Mouse (Mus musculus) c-Kit-positive CD71-positive TER-119-positive erythroid progenitor cells, embryonic 14.5 days (primary cell): ENCODE measurements around the gene Rnf183.
"Not testable (repeated sequence)": the region's sequence is repeated elsewhere in the genome, so short reads cannot be mapped to it uniquely, and the experiment has no call there.

Experiments
- DNase-seq: peaks from one replicate; pipeline ENCODE4 v3.0.0-alpha.2; 2013; ENCODE audit warnings: low spot score

Gene Rnf183

GRCm38 (mm10) chr4:62435081-62435480, at the start of gene Rnf183:
Gene Rnf183 (minus strand): TSS chr4:62435252.
- no peak for DNase-seq

DNA sequence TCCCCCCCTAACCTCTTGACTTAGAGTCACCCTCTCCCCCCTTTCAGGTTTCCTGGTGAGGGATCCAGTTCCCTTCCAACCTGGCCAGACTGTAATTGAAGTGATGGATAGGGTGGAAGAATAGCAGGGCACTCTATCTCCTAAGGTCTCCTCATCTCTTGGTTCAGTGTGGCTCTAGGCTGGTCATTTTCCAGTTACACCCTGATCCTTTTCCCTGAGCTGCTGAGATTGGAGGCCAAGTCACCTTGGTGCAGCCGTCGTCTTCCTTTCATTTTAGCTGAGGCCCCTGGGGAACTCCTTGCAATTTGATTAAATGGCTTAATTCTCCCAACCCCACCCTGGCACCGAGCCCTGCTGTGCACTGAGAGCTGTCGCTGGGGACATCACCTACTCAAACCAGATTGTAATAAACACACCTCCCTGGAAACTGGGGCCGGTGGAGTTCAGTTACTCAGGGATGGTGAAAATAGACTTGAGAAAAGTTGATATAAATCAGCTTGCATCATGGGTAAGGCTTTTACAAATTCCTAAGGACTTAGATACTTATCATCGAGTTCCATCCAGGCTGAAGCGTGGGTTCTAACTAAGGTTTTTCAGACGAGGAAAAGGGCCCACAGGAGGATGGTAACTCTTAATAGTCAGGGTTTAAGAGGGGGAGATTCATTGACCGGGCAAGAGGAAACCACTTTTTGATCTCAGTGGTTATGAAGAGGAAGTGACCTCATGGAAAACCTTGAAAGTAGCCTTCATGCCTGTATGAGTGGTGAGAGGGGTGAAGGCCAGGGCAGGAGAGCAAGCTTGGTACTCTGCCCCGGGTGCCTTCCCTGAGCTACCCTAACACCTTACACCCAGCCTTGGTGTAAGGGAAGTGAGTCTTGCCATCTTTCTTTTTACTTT, 45.9 kb upstream of the Rnf183 start:
- DNase-seq: no peak

DNA sequence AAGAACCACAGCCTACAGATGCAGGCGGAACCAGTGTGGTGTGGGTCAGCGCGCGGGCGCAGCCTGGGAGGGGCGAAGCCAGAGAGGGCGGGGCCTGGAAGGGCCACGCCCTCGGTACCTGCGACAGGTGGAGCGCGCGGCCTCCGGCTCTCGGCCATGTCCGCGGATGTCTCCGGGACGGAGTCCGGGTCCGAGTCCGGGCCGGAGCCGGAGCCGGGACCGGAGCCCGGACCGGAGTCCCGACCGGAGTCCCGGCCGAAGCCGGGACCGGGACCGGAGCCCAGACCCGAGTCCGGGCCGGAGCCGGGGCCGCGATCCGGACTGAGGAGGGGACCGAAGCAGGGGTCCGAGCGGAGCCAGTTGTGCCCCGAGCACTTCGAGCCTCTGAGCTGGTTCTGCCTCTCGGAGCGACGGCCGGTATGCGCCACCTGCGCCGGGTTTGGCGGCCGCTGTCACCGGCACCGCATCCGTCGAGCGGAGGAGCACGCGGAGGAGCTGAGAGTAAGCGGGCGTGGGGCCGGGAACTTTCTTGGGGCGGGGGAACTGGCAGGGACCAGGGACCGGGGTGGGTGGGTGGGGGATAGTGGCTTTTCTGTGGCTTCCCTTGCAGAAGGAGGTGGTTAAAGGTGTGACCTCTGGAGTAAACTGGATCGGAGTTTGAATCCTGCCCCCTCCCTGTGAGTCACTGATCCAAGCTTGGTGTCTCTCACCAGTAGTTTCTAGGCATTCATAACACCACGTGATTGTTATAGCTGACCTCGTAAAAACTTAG, 45.1 kb upstream of the Rnf183 start, which contains the start of gene Bspry:
TSS of gene Bspry (plus strand) at position 117 of the 772 bp plus-strand sequence.
- no peak for DNase-seq

- not testable (repeated sequence) for DNase-seq
These were observed 44.5 kb upstream of the Rnf183 start for GRCm38 (mm10) chr4:62479593-62479936.

DNA sequence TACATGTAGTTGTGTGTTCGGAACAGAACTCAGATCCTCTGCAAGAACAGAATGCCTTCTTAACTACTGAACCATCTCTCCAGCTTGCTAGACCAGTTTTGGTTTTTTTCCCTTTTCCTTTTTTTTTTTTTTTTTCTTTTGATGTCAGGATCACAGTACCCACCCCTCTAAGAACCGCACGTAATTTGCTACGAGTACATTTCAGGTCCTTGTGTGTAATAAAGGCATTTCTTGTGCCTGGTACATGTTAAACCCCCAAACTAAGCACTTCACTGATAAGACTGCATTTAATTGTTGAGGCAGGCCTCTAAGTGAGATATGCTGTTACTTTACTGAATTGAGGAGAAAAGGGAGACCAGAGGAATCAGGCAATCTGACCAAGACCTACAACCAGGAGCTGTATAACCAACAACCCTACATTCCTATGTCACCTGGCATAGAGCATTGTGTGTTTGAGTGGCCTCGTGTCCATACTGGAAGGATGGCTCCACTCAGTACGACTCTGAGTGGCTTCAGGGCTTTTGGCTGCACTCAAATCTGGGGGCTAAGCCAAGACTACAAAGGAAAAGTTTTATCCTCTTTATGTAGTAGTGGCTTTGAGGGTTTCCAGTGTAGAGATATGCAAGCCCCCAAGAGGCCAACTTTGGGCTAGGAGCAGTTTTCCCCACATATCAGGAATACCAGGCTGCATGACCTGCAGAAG, 42.6 kb upstream of the Rnf183 start:
- DNase-seq: no peak

- DNase-seq: no peak
These were observed 40.7 kb upstream of the Rnf183 start for GRCm38 (mm10) chr4:62475793-62476192.

- no peak for DNase-seq
These were observed 40.1 kb upstream of the Rnf183 start for GRCm38 (mm10) chr4:62475131-62475530.

GRCm38 (mm10) chr4:62472071-62472470, 37.0 kb upstream of the Rnf183 start:
- DNase-seq: no peak

DNA sequence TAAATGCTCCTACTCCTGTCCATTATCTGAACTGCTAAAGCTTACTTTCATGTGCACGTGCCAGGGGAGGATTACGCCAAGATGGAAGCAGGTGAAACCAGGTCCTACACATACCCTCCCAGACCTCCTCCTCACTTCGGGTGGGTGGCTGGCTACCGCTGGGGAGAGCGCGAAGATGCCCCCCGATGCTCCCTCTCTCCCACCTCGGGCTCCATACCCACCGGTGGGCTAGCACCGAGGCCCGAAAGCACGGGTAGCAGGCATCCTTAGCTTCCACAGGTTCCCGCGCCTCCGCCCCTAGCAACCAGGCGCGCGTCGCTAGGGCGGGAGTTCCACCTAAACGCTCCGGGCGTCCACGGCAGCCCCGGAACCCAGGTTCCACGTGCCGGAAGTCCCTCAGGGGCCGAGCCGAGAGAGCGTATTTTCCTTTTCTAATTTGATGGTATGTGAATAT, 35.6 kb upstream of the Rnf183 start, which contains the start of gene Wdr31:
TSS of gene Wdr31 (minus strand) at position 299 of the 454 bp plus-strand sequence.
- peak; percentile 82 for DNase-seq

DNA sequence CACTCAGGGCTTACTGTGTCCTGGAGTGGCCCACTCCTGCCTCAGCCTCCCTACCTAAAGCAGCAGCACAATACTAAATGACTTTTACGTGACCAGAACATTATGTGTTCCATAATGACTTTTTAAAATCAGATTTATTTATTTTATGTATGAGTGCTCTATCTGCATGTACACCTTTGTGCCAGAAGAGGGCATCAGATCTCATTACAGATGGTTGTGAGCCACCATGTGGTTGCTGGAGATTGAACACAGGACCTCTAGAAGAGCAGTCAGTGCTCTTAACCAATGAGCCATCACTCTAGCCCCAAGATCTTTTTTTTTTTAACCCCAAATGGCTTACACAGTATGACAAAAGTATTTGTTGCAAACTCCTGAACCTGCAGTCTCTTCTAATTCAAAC, 33.1 kb upstream of the Rnf183 start:
- no peak for DNase-seq

DNA sequence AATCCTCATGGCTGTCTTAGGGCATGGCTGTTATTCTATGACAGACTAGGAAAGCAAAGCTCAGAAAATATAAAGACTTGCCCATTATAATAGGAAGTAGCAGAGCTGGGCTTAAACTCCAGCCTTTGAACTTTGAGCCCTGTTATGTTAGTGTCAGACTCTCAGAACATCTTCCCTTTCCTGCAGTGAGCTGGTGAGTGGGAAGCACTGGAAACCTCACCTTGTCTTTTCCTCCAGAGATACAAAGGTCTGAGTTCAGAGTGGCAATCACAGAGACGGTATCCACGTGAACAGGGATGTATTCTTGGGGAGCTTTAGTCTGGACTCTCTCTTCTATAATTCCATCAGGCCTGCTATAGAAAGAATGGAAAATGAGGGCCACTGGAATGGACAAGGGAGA, 28.1 kb upstream of the Rnf183 start:
- DNase-seq: no peak

GRCm38 (mm10) chr4:62460348-62460747, 25.3 kb upstream of the Rnf183 start:
- no peak for DNase-seq

- no peak for DNase-seq
These were observed 24.0 kb upstream of the Rnf183 start for GRCm38 (mm10) chr4:62459081-62459480.

DNA sequence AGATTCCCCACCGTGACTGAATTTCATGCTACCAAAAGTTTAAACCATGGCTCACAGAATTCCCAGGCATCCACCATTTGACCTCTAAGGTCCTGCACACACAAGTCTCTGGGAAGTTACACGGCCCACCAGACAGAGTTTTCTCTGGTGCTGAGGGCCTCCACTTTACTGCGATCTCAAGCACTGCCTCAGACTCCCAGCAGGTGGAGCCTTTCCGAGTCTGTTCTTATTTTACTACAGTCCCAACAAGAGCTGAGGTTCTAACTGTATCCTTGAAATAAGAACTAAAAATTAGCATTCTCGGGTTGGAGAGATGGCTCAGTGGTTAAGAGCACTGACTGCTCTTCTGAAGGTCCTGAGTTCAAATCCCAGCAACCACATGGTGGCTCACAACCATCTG, 19.9 kb upstream of the Rnf183 start:
- DNase-seq: peak; percentile 35

- no peak for DNase-seq
These were observed 5.9 kb upstream of the Rnf183 start for GRCm38 (mm10) chr4:62440986-62441385.

DNA sequence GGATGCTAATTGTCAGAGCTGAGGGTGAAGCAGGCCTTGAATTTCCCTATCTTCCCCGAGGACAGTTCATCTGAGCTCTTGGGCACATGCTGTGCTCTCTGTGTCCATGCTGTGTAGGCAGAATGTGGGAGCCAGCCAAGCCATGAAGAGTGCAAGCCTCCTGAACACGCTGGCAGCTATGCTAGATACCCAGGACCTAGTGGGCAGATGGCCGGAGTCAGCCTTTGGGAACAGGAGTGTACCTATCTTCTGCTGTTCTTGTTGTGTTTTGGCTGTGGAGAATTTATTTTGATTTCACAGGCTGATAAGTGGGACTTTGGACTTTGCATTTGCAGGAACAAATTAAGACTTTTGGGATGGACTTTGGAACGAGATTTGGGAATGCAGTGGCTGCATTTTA, 5.5 kb upstream of the Rnf183 start:
- DNase-seq: no peak

DNA sequence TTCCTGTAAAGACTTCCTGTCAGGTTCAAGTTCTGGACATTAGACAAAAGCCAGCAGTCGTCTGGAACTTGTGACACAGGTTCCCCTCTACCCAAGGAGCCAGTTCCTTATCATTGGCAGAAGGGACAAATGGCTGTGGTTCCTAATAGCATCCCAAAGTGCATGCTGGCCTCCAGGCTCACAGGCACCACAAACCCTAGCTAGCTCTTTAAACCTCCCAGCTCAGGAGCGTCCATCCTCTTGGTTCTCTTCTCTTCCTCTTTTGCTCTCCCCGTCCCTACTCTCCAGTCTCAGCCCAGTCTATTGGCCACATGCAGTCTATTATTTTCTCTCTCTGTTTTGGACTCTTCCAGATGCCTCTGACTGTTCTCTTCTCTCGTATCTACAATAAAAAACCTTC, 4.7 kb upstream of the Rnf183 start:
- no peak for DNase-seq

- no peak for DNase-seq
These were observed 2.8 kb upstream of the Rnf183 start for GRCm38 (mm10) chr4:62437871-62438270.

GRCm38 (mm10) chr4:62437256-62437778, 2.3 kb upstream of the Rnf183 start:
- no peak for DNase-seq

DNA sequence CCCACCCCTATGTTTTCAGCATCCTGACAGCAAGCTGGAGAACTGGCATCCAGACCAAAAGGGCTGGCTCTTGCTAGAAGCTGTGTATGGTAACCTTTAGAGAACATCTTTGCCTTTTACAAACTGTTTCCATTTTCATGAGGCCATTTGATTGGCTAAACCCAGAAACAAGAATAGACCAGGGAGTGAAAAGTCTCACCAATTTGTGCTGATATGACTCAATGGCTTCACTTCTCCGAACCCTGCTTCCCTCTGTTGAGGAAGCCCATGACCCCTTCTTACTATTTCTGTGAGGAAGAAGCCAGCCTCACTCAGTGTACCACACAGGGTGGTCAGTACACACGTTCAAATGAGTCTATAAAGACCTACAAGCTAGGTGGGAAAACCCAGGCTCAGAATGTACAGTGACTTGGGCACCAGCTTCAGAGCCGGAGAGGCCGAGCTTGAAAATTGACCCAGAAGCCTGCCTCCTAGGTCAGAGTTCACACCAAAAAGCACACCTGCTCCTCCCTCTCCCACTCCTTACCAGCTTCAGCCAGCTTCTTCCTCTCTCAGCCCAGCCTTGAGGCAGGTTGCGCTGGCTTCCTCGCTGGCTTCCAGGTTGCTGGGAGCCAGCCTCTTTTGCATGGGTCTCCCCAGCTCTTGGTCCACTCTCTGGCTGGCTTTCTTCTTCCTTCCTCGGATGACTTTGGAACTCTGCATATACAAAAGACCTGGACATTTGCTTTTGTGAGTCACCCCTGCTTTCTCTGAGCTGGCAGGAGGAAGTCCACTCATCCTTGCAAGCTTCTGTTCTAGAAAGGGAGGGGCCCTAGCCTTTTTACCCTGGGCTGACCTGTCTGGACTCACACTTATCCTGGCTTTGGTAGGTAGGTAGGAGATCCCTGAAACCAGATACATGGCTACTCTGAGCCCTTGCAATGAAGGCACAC, 847 bp downstream of the Rnf183 start:
- no peak for DNase-seq

DNA sequence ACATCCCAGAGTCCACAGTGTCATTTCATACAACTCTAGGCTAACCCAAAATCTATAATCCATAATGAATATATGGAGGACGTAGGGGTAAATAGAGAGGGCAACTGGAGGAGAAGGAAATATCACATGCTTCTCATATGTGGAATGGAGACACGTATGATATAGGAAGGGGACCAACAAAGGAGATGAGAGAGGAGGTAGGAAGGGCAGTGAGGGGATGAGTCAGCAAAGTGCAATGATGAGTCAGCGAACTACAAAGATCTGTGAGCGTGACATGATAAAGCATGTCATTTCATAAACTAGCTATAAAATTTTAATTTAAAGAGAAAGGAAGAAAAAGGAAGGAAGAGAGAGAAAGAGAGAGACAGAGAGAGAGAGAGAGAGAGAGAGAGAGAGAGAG, 3.5 kb downstream of the Rnf183 start:
- DNase-seq: peak; percentile 82
